Mouse (Mus musculus) layer of hippocampus, adult 18-20 months (tissue): Measurements from ENCODE around the gene Clec3b. TPM values are rescaled to one million over a fixed set of nuclear protein-coding genes. Genes with fewer than 3 reads are reported as not detected.

ENCODE experiments used
- total RNA-seq, 2 experiments: library from RNA; stranded (reverse); gene quantifications; 2 replicates each; pipeline ENCODE4 v1.2.3; 2021

The Clec3b gene
- total RNA-seq, 2 experiments from 2014 or later = 1.7 to 2.4 TPM

Other genes starting within 250 kb of the Clec3b start
- gene Zfp105, start 227.9 kb upstream of the Clec3b start, total RNA-seq = 1 to 10 TPM; 6.7 to 7.0 TPM
- 10 to 100 TPM; 21.8 to 25.0 TPM for gene 1110059G10Rik, start 199.9 kb upstream of the Clec3b start, total RNA-seq
- under 1 TPM; 0.15 to 0.52 TPM for gene Kif15, start 199.9 kb upstream of the Clec3b start, total RNA-seq
- gene Tmem42, start 129.6 kb upstream of the Clec3b start, total RNA-seq = 10 to 100 TPM; 20.8 to 24.5 TPM
- gene Tgm4, start 116.2 kb upstream of the Clec3b start, total RNA-seq = 1 to 10 TPM; 1.5 to 2.4 TPM
- 10 to 100 TPM; 57.5 to 62.1 TPM for gene Zdhhc3, start 37.7 kb upstream of the Clec3b start, total RNA-seq
- 10 to 100 TPM; 41.1 to 41.9 TPM for gene Exosc7, start 37.7 kb upstream of the Clec3b start, total RNA-seq
- not detected for gene Cdcp1, start 65.1 kb downstream of the Clec3b start, total RNA-seq
- gene Tmem158, start 109.8 kb downstream of the Clec3b start, total RNA-seq = 10 to 100 TPM; 38.2 to 40.8 TPM
- gene Lars2, start 216.0 kb downstream of the Clec3b start, total RNA-seq = 10 to 100 TPM; 59.7 to 67.7 TPM